Mouse (Mus musculus): ENCODE results near the gene Qprt.
A peak's percentile ranks its signal among the peaks of the same experiment; 100 is the strongest.

Gene Qprt

GRCm38 (mm10) chr7:127129638-127130037 lies 7.6 kb upstream of the Qprt start:
- DNase-seq = peak in 1 of 2 experiments; percentile 57

GRCm38 (mm10) chr7:127121061-127121910 lies 740 bp downstream of the Qprt start:
- DNase-seq = no peak

- DNase-seq = no peak
Observed at GRCm38 (mm10) chr7:127118671-127119445, 3.2 kb downstream of the Qprt start.

- no peak for DNase-seq
Observed at GRCm38 (mm10) chr7:127117948-127118347, 4.1 kb downstream of the Qprt start.

- DNase-seq = no peak
Observed at GRCm38 (mm10) chr7:127116331-127116935, 5.6 kb downstream of the Qprt start.

GRCm38 (mm10) chr7:127114920-127115319 lies 7.1 kb downstream of the Qprt start:
- no peak for DNase-seq

- DNase-seq = no peak
Observed at GRCm38 (mm10) chr7:127113614-127114259, 8.3 kb downstream of the Qprt start.

GRCm38 (mm10) chr7:127112921-127113597 lies 9.0 kb downstream of the Qprt start:
- DNase-seq = no peak

GRCm38 (mm10) chr7:127112251-127112841 lies 9.7 kb downstream of the Qprt start:
- no peak for DNase-seq

- DNase-seq = peak; percentile 54 to 73
Observed at GRCm38 (mm10) chr7:127111461-127111860, 10.6 kb downstream of the Qprt start.

GRCm38 (mm10) chr7:127110239-127111007 lies 11.6 kb downstream of the Qprt start:
- DNase-seq = peak; percentile 73 to 85

GRCm38 (mm10) chr7:127105551-127105950 lies 16.5 kb downstream of the Qprt start:
- no peak for DNase-seq

- peak; percentile 42 to 86 for DNase-seq
Observed at GRCm38 (mm10) chr7:127104560-127105332, 17.3 kb downstream of the Qprt start.

- DNase-seq = no peak
Observed at GRCm38 (mm10) chr7:127103960-127104359, 18.1 kb downstream of the Qprt start.

- no peak for DNase-seq
Observed at GRCm38 (mm10) chr7:127102148-127102547, 19.9 kb downstream of the Qprt start.

GRCm38 (mm10) chr7:127101451-127102016 lies 20.5 kb downstream of the Qprt start:
- DNase-seq = no peak

- no peak for DNase-seq
Observed at GRCm38 (mm10) chr7:127099528-127099927, 22.5 kb downstream of the Qprt start.

GRCm38 (mm10) chr7:127098950-127099349 lies 23.1 kb downstream of the Qprt start:
- no peak for DNase-seq

GRCm38 (mm10) chr7:127098521-127098920 lies 23.5 kb downstream of the Qprt start:
- no peak for DNase-seq

- DNase-seq = no peak
Observed at GRCm38 (mm10) chr7:127096456-127096855, 25.6 kb downstream of the Qprt start.

Data from lung, postnatal 4 days (tissue).